Mouse (Mus musculus): ENCODE data around the gene Actb. TPM values are rescaled to one million over a fixed set of nuclear protein-coding genes. Genes with fewer than 3 reads are reported as not detected.

Actb gene
- total and polyA plus RNA-seq, 3 experiments: 1,403 to 4,417 (median 3,042) TPM

DNA sequence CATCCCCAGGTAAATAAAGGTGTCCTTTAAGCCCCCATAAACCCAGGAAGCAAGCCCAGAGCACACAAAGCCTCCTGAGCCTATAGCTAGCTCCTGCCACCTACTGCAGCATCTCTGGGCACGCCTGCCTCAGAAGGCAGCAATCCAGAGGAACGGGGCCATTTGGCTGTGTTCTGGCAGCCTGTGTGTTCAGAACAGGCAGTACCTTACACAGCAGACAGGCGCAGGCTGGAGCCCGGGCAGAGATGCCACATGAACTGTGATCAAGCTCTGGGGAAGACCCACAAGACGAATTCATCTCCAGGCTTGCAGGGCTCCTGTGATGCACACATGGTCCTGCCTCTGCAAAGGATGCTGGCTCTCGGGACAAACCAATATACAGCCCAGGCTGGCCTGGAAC lies 26.3 kb downstream of the Actb start:
- Histone ChIP-seq H3K9me3 (replicated peaks; ENCODE audit: insufficient read depth, low read length) (no peaks in the 10 kb centered on the region), H3K27me3 (ENCODE audit: control insufficient read depth in 1 of 2, insufficient read depth in 2 of 2, low read length in 2 of 2) (no peaks in the 10 kb centered on the region), H3K36me3 (ENCODE audit: control insufficient read depth in 1 of 2, insufficient read depth in 2 of 2, low read length in 2 of 2) (no peaks in the 10 kb centered on the region; a peak in 1 of 4 replicates), H3K79me2 (ENCODE audit: control insufficient read depth, insufficient read depth, low read length, poor library complexity) (no peaks in the 10 kb centered on the region), H3K4me3 (ENCODE audit: control insufficient read depth in 1 of 2, insufficient read depth in 1 of 2, low read depth in 2 of 2, low read length in 2 of 2) (no peak overlapping the region), H3K4me1 (ENCODE audit: control insufficient read depth in 1 of 2, insufficient read depth in 2 of 2, low read length in 2 of 2) (no peaks in the 10 kb centered on the region), H3K9ac (ENCODE audit: control insufficient read depth, low read depth, low read length, poor library complexity, severe bottlenecking) (no peak overlapping the region), H3K27ac (ENCODE audit: control insufficient read depth, low read depth, low read length) (no peak overlapping the region)
- no peak for DNase-seq (ENCODE audit: low read depth, low spot score)
- TF ChIP-seq SMC3 (IDR thresholded peaks at IDR 0.05; ENCODE audit: low read depth, low read length): no peak
- TF ChIP-seq ETS1 (IDR thresholded peaks at IDR 0.05; ENCODE audit: low read depth, low read length): no peak
- no peak for TF ChIP-seq SIN3A (IDR thresholded peaks at IDR 0.05; ENCODE audit: low read length)
- TF ChIP-seq RCOR1 (IDR thresholded peaks at IDR 0.05; ENCODE audit: low read depth, low read length): no peak
- no peak for TF ChIP-seq USF2 (IDR thresholded peaks at IDR 0.05; ENCODE audit: borderline replicate concordance in 1 of 2, insufficient read depth in 1 of 2, low read depth in 1 of 2, low read length in 2 of 2)

DNA sequence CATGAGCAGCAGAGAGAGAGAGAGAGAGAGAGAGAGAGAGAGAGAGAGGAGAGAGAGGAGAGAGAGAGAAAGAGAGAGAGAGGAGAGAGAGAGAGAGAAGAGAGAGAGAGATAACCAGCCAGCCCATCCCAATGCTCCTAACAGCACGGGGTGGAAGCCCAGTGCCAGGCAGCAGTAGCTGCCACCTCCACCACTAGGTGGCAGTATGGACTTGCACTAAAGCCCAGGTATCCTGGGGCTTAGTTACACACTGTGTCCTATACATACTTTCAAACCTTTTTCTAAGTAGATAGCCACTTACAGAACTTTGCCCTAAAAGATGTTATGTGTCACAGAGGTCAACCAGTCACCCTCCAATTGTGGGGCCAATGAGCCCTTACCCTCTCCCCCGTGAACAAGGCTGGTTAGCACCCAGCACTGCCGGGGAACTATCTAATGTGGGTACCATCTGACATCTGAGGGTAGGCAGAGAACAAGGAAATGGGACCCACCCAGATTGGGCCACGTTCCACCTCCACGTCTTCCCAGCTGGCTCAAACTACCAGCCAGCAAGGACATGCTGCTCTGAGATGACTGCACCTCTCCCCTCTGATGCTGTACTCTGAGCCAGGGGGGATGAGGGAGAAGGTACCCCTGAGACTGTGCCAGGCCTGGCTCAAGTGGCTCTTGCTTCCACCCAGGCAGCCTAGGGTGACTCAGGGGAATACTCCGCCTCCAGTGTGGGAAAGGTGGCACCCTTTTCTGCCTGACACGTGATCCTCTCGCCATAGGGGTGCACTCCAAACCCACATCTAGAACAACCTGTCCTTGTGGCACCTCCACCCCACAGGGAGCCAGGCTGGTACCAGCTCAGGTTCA lies 27.0 kb downstream of the Actb start:
- peak; percentile 89 for DNase-seq (ENCODE audit: low read depth, low spot score)
- H3K9ac ChIP-seq (ENCODE audit: control insufficient read depth, low read depth, low read length, poor library complexity, severe bottlenecking): no peak overlapping the region
- H3K4me3 ChIP-seq (ENCODE audit: control insufficient read depth in 1 of 2, insufficient read depth in 1 of 2, low read depth in 2 of 2, low read length in 2 of 2): no peak overlapping the region
- H3K4me1 ChIP-seq (ENCODE audit: control insufficient read depth in 1 of 2, insufficient read depth in 2 of 2, low read length in 2 of 2): no peaks in the 10 kb centered on the region
- H3K27ac ChIP-seq (ENCODE audit: control insufficient read depth, low read depth, low read length): no peak overlapping the region
- TF ChIP-seq JUND (IDR thresholded peaks at IDR 0.05; ENCODE audit: low read depth, low read length): peak; percentile 78
- TF ChIP-seq ZC3H11A (IDR thresholded peaks at IDR 0.05; ENCODE audit: low read depth, low read length): peak; percentile 93
- TF ChIP-seq MAFK (IDR thresholded peaks at IDR 0.05; ENCODE audit: borderline replicate concordance, low read depth, low read length): no peak
- peak; percentile 92 for TF ChIP-seq RAD21 (IDR thresholded peaks at IDR 0.05; ENCODE audit: low read depth, low read length)
- TF ChIP-seq SIN3A (IDR thresholded peaks at IDR 0.05; ENCODE audit: low read length): peak; percentile 43; the same call in 1 of the 2 replicates
- peak; percentile 91 for TF ChIP-seq SMC3 (IDR thresholded peaks at IDR 0.05; ENCODE audit: low read depth, low read length)
- no peak for TF ChIP-seq CHD2 (IDR thresholded peaks at IDR 0.05; ENCODE audit: low read length)
- peak; percentile 91 to 94 (median 91) for TF ChIP-seq CTCF (IDR thresholded peaks at IDR 0.05 in 2 of 3, conservative IDR thresholded peaks at IDR 0.05 in 1 of 3; ENCODE audit: control insufficient read depth in 1 of 3, insufficient read depth in 1 of 3, low read depth in 2 of 3, low read length in 3 of 3, poor library complexity in 1 of 3, severe bottlenecking in 1 of 3)
- TF ChIP-seq GATA1 (IDR thresholded peaks at IDR 0.05; ENCODE audit: low read depth, low read length): no peak
- no peak for TF ChIP-seq MYB (IDR thresholded peaks at IDR 0.05; ENCODE audit: low read depth, low read length)
- no peak for TF ChIP-seq KAT2A (conservative IDR thresholded peaks at IDR 0.05; ENCODE audit: low read depth, low read length)
- 0 out of 2 replicates have a peak, but pooled peaks have one; percentile 58 for TF ChIP-seq MAZ (IDR thresholded peaks at IDR 0.05; ENCODE audit: low read depth, low read length)
- no peaks in the 10 kb centered on the region for H3K79me2 ChIP-seq (ENCODE audit: control insufficient read depth, insufficient read depth, low read length, poor library complexity)
- H3K36me3 ChIP-seq (ENCODE audit: control insufficient read depth in 1 of 2, insufficient read depth in 2 of 2, low read length in 2 of 2): no peaks in the 10 kb centered on the region; a peak in 1 of 4 replicates
- H3K9me3 ChIP-seq (replicated peaks; ENCODE audit: insufficient read depth, low read length): no peaks in the 10 kb centered on the region
- no peaks in the 10 kb centered on the region for H3K27me3 ChIP-seq (ENCODE audit: control insufficient read depth in 1 of 2, insufficient read depth in 2 of 2, low read length in 2 of 2)

All from MEL (cell line).